Mouse (Mus musculus): ENCODE data around the gene Zfp1.

- TF ChIP-seq CTCF (IDR thresholded peaks at IDR 0.05; ENCODE audit: low read depth, low read length) (no peak), TAL1 (conservative IDR thresholded peaks at IDR 0.05; ENCODE audit: low read depth, low read length) (no peak), GATA1 (IDR thresholded peaks at IDR 0.05; ENCODE audit: borderline replicate concordance, low read length) (no peak)
Observed at GRCm38 (mm10) chr8:111713291-111713690, 70.1 kb downstream of the Zfp1 start.
